Mouse (Mus musculus): ENCODE results near the gene Smok3a. TPM values are rescaled to one million over a fixed set of nuclear protein-coding genes. Genes with fewer than 3 reads are reported as not detected.

Smok3a gene
- polyA plus RNA-seq (2012; rRNA removed; ENCODE audit: low replicate concordance), result not detected in 2 replicates

DNA sequence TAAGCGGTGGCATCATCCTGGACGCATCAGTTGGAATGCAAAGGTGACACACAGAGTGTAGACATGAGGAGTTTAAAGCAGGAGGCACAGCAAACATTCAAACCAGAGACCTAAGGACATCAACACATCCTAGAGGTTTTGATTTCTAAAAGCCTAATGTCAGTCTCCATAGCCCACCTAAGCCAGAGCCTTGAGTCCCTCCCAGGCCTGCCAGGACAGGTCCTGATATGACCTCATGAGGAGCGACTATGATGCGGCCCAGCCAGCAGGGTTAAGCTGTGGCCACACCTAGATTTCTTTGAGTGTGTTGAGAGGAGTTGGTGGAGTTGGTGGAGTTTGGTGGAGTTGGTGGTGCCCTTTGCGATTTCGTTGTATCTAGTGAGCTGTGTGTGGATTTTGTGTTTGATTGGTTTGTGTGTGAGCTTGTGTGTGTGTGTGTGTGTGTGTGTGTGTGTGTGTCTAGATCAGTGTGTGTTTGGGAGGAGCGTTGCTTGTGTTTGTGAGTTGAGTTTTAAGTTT is at the start of gene Smok3a, which contains the start of gene Smok3b:
Gene Smok3a, plus strand, starts transcription at position 301 of the 519 bp plus-strand sequence.
Gene Smok3b, plus strand, starts transcription at position 469 of the 519 bp plus-strand sequence.

GRCm38 (mm10) chr5:137981300-137981699 is 39.8 kb upstream of the Smok3a start, which contains the start of gene Azgp1:
TSS of gene Azgp1 (plus strand) at chr5:137981520.

DNA sequence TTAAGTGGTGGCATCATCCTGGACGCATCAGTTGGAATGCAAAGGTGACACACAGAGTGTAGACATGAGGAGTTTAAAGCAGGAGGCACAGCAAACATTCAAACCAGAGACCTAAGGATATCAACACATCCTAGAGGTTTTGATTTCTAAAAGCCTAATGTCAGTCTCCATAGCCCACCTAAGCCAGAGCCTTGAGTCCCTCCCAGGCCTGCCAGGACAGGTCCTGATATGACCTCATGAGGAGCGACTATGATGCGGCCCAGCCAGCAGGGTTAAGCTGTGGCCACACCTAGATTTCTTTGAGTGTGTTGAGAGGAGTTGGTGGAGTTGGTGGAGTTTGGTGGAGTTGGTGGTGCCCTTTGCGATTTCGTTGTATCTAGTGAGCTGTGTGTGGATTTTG is 31.8 kb downstream of the Smok3a start, which contains the start of gene Smok3c:
Gene Smok3c, plus strand, starts transcription at position 301 of the 400 bp plus-strand sequence.

Other genes with a start within 250 kb of the Smok3a start
- 44.3 and 72.5 TPM in 2 replicates for gene Ppp1r35, start 242.4 kb upstream of the Smok3a start, polyA plus RNA-seq (2012; rRNA removed; ENCODE audit: low replicate concordance)
- gene Mepce, start 233.6 kb upstream of the Smok3a start, polyA plus RNA-seq (2012; rRNA removed; ENCODE audit: low replicate concordance), result 17.6 and 30.8 TPM in 2 replicates
- not detected in 2 replicates for gene Zcwpw1, start 233.5 kb upstream of the Smok3a start, polyA plus RNA-seq (2012; rRNA removed; ENCODE audit: low replicate concordance)
- 3.1 and 9.7 TPM in 2 replicates for gene Pilra, start 185.0 kb upstream of the Smok3a start, polyA plus RNA-seq (2012; rRNA removed; ENCODE audit: low replicate concordance)
- gene Pilrb1, start 163.2 kb upstream of the Smok3a start, polyA plus RNA-seq (2012; rRNA removed; ENCODE audit: low replicate concordance), result 3.0 and 3.9 TPM in 2 replicates
- 3.5 and 5.6 TPM in 2 replicates for gene Pilrb2, start 149.4 kb upstream of the Smok3a start, polyA plus RNA-seq (2012; rRNA removed; ENCODE audit: low replicate concordance)
- 12.1 and 35.2 TPM in 2 replicates for gene Cyp3a13, start 99.6 kb upstream of the Smok3a start, polyA plus RNA-seq (2012; rRNA removed; ENCODE audit: low replicate concordance)
- gene Gjc3, start 58.2 kb upstream of the Smok3a start, polyA plus RNA-seq (2012; rRNA removed; ENCODE audit: low replicate concordance), result 0.04 TPM in 1 of 2 replicates, not detected in the other
- 0.48 TPM in 1 of 2 replicates, not detected in the other for gene Azgp1, start 39.7 kb upstream of the Smok3a start, polyA plus RNA-seq (2012; rRNA removed; ENCODE audit: low replicate concordance)
- gene Smok3b, start 168 bp downstream of the Smok3a start, polyA plus RNA-seq (2012; rRNA removed; ENCODE audit: low replicate concordance), result not detected in 2 replicates
- gene Smok3c, start 31.9 kb downstream of the Smok3a start, polyA plus RNA-seq (2012; rRNA removed; ENCODE audit: low replicate concordance), result not detected in 2 replicates
- gene Zkscan1, start 63.8 kb downstream of the Smok3a start, polyA plus RNA-seq (2012; rRNA removed; ENCODE audit: low replicate concordance), result 0.59 and 1.2 TPM in 2 replicates
- 2.6 TPM in 2 replicates for gene Zscan21, start 95.6 kb downstream of the Smok3a start, polyA plus RNA-seq (2012; rRNA removed; ENCODE audit: low replicate concordance)
- 0.43 and 7.8 TPM in 2 replicates for gene Zfp113, start 134.5 kb downstream of the Smok3a start, polyA plus RNA-seq (2012; rRNA removed; ENCODE audit: low replicate concordance)
- gene Cops6, start 139.8 kb downstream of the Smok3a start, polyA plus RNA-seq (2012; rRNA removed; ENCODE audit: low replicate concordance), result 33.6 and 40.6 TPM in 2 replicates
- 17.7 and 26.6 TPM in 2 replicates for gene Ap4m1, start 150.7 kb downstream of the Smok3a start, polyA plus RNA-seq (2012; rRNA removed; ENCODE audit: low replicate concordance)
- gene Mcm7, start 151.2 kb downstream of the Smok3a start, polyA plus RNA-seq (2012; rRNA removed; ENCODE audit: low replicate concordance), result 21.0 and 23.3 TPM in 2 replicates
- gene Taf6, start 166.2 kb downstream of the Smok3a start, polyA plus RNA-seq (2012; rRNA removed; ENCODE audit: low replicate concordance), result 37.0 and 39.4 TPM in 2 replicates
- gene Cnpy4, start 166.2 kb downstream of the Smok3a start, polyA plus RNA-seq (2012; rRNA removed; ENCODE audit: low replicate concordance), result 0.37 and 0.59 TPM in 2 replicates
- gene Mblac1, start 173.1 kb downstream of the Smok3a start, polyA plus RNA-seq (2012; rRNA removed; ENCODE audit: low replicate concordance), result 3.1 and 4.6 TPM in 2 replicates
- 0.39 and 0.55 TPM in 2 replicates for gene Nxpe5, start 204.6 kb downstream of the Smok3a start, polyA plus RNA-seq (2012; rRNA removed; ENCODE audit: low replicate concordance)
- 120 and 177 TPM in 2 replicates for gene Lamtor4, start 234.2 kb downstream of the Smok3a start, polyA plus RNA-seq (2012; rRNA removed; ENCODE audit: low replicate concordance)
- gene BC037034, start 242.8 kb downstream of the Smok3a start, polyA plus RNA-seq (2012; rRNA removed; ENCODE audit: low replicate concordance), result 58.8 and 80.5 TPM in 2 replicates